Mouse (Mus musculus) forebrain, embryonic 12.5 days (tissue): ENCODE measurements at regions not wholly inside any gene's neighbourhood (a gene's known extent, or its start where the extent isn't known, plus 50 kb on each side); places are given as distances from the start of the nearest gene placed in this dataset.

Experiments
- ATAC-seq: fragments of 200-750 bp; cut with Nextera tagmentation; 2 replicates; pipeline ENCODE4 v1.8.0; 2017; ENCODE audit warnings: moderate TSS enrichment; ENCODE audit not compliant: low FRiP score
- H3K27ac ChIP-seq: fragments of 300-500 bp; sonication (generic); 2 replicates; pipeline ENCODE4 v1.5.1; 2016; ENCODE audit warnings: mild to moderate bottlenecking
- H3K27me3 ChIP-seq: fragments of 300-500 bp; sonication (generic); 2 replicates; pipeline ENCODE4 v1.6.1; 2016; ENCODE audit warnings: mild to moderate bottlenecking
- H3K36me3 ChIP-seq: fragments of 300-500 bp; sonication (generic); replicated peaks from 2 replicates; pipeline ENCODE4 v1.6.1; 2016; ENCODE audit warnings: mild to moderate bottlenecking
- H3K4me1 ChIP-seq: fragments of 300-500 bp; sonication (generic); 2 replicates; pipeline ENCODE4 v1.6.1; 2016
- H3K4me2 ChIP-seq: fragments of 300-500 bp; sonication (generic); 2 replicates; pipeline ENCODE4 v1.6.1; 2016; ENCODE audit warnings: mild to moderate bottlenecking, moderate library complexity
- H3K4me3 ChIP-seq: fragments of 300-500 bp; sonication (generic); replicated peaks from 2 replicates; pipeline ENCODE4 v1.5.1; 2016; ENCODE audit warnings: mild to moderate bottlenecking
- H3K9ac ChIP-seq: fragments of 300-500 bp; sonication (generic); 2 replicates; pipeline ENCODE4 v1.6.1; 2016; ENCODE audit warnings: mild to moderate bottlenecking
- H3K9me3 ChIP-seq: fragments of 300-500 bp; sonication (generic); 2 replicates; pipeline ENCODE4 v1.6.1; 2016
- WGBS: fragments of 180-500 bp; shearing (Covaris S2); methylation state at CpG from one replicate; pipeline ENCODE4 v1.1.7; 2016; 5-methylcytosine and 5-hydroxymethylcytosine counted together

GRCm38 (mm10) chr17:84101652-84102051 is 86.1 kb downstream of the Zfp36l2 start:
- Histone ChIP-seq H3K4me1 (peaks cover 34% of the 10 kb centered on the region), H3K4me2 (no peak overlapping the region), H3K36me3 (no peaks in the 10 kb centered on the region), H3K9ac (no peak overlapping the region), H3K27ac (no peak overlapping the region), H3K9me3 (no peaks in the 10 kb centered on the region), H3K27me3 (no peaks in the 10 kb centered on the region), H3K4me3 (no peak overlapping the region)
- no peak for ATAC-seq
- 79% methylated on average over 1 of the region's 1 CpGs for WGBS

GRCm38 (mm10) chr17:84100523-84100922 is 87.2 kb downstream of the Zfp36l2 start:
- Histone ChIP-seq H3K27me3 (no peaks in the 10 kb centered on the region), H3K9me3 (no peaks in the 10 kb centered on the region), H3K9ac (peak overlapping the region; percentile 18; the same call in 1 of the 2 replicates), H3K36me3 (no peaks in the 10 kb centered on the region), H3K4me2 (no peak overlapping the region), H3K27ac (no peak overlapping the region), H3K4me3 (no peak overlapping the region), H3K4me1 (peaks cover 45% of the 10 kb centered on the region)
- WGBS, result 47% methylated on average over 10 of the region's 10 CpGs
- ATAC-seq, result no peak

GRCm38 (mm10) chr17:84099737-84100136 is 88.0 kb downstream of the Zfp36l2 start:
- H3K4me1 ChIP-seq, result peaks cover 51% of the 10 kb centered on the region
- H3K9ac ChIP-seq, result no peak overlapping the region
- no peak overlapping the region for H3K27ac ChIP-seq
- H3K36me3 ChIP-seq, result no peaks in the 10 kb centered on the region
- no peak for ATAC-seq
- WGBS, result 90% methylated on average over 9 of the region's 9 CpGs
- H3K27me3 ChIP-seq, result no peaks in the 10 kb centered on the region
- H3K4me3 ChIP-seq, result no peak overlapping the region
- H3K9me3 ChIP-seq, result no peaks in the 10 kb centered on the region
- H3K4me2 ChIP-seq, result no peak overlapping the region

GRCm38 (mm10) chr17:84097871-84098430 is 89.8 kb downstream of the Zfp36l2 start:
- WGBS, result 90% methylated on average over 6 of the region's 6 CpGs
- H3K4me3 ChIP-seq, result no peak overlapping the region
- H3K27ac ChIP-seq, result no peak overlapping the region
- H3K27me3 ChIP-seq, result no peaks in the 10 kb centered on the region
- ATAC-seq, result no peak
- no peaks in the 10 kb centered on the region for H3K9me3 ChIP-seq
- no peak overlapping the region for H3K9ac ChIP-seq
- H3K4me1 ChIP-seq, result peaks cover 51% of the 10 kb centered on the region
- no peaks in the 10 kb centered on the region for H3K36me3 ChIP-seq
- H3K4me2 ChIP-seq, result no peak overlapping the region

- no peak for ATAC-seq
- Histone ChIP-seq H3K9me3 (no peaks in the 10 kb centered on the region), H3K4me3 (no peak overlapping the region), H3K9ac (peak overlapping the region; percentile 51; the same call in 1 of the 2 replicates), H3K27ac (peak overlapping the region; percentile 96), H3K27me3 (no peaks in the 10 kb centered on the region), H3K36me3 (no peaks in the 10 kb centered on the region), H3K4me2 (peak overlapping the region; percentile 55; the same call in 1 of the 2 replicates), H3K4me1 (peaks cover 51% of the 10 kb centered on the region)
- WGBS, result 44% methylated on average over 13 of the region's 13 CpGs
Observed at GRCm38 (mm10) chr17:84097286-84097685, 90.5 kb downstream of the Zfp36l2 start.

- Histone ChIP-seq H3K4me1 (peaks cover 51% of the 10 kb centered on the region), H3K27me3 (no peaks in the 10 kb centered on the region), H3K9me3 (no peaks in the 10 kb centered on the region), H3K36me3 (no peaks in the 10 kb centered on the region), H3K4me3 (peak overlapping the region; percentile 28), H3K27ac (peak overlapping the region; percentile 96), H3K4me2 (peak overlapping the region; percentile 55), H3K9ac (peak overlapping the region; percentile 51)
- peak; percentile 92 for ATAC-seq
- 2% methylated on average over 59 of the region's 59 CpGs for WGBS
Observed at GRCm38 (mm10) chr17:84096345-84097260, 91.1 kb downstream of the Zfp36l2 start.

GRCm38 (mm10) chr17:84095829-84096228 is 91.9 kb downstream of the Zfp36l2 start:
- H3K9me3 ChIP-seq, result no peaks in the 10 kb centered on the region
- no peak overlapping the region for H3K4me3 ChIP-seq
- no peaks in the 10 kb centered on the region for H3K36me3 ChIP-seq
- ATAC-seq, result peak; percentile 16
- H3K27ac ChIP-seq, result peak overlapping the region; percentile 96
- H3K4me1 ChIP-seq, result peaks cover 50% of the 10 kb centered on the region
- H3K4me2 ChIP-seq, result peak overlapping the region; percentile 55; the same call in 1 of the 2 replicates
- H3K9ac ChIP-seq, result no peak overlapping the region
- no peaks in the 10 kb centered on the region for H3K27me3 ChIP-seq
- 21% methylated on average over 4 of the region's 4 CpGs for WGBS

- Histone ChIP-seq H3K9me3 (no peaks in the 10 kb centered on the region), H3K4me3 (no peak overlapping the region), H3K27ac (peak overlapping the region; percentile 96), H3K4me2 (no peak overlapping the region), H3K4me1 (peaks cover 42% of the 10 kb centered on the region), H3K36me3 (no peaks in the 10 kb centered on the region), H3K9ac (no peak overlapping the region), H3K27me3 (no peaks in the 10 kb centered on the region)
- WGBS, result 68% methylated on average over 2 of the region's 2 CpGs
- ATAC-seq, result no peak
Observed at GRCm38 (mm10) chr17:84095089-84095488, 92.7 kb downstream of the Zfp36l2 start.

- no peak overlapping the region for H3K9ac ChIP-seq
- H3K27me3 ChIP-seq, result no peaks in the 10 kb centered on the region
- WGBS, result 91% methylated on average over 12 of the region's 12 CpGs
- no peak overlapping the region for H3K27ac ChIP-seq
- no peaks in the 10 kb centered on the region for H3K9me3 ChIP-seq
- H3K36me3 ChIP-seq, result no peaks in the 10 kb centered on the region
- H3K4me1 ChIP-seq, result peaks cover 27% of the 10 kb centered on the region
- H3K4me3 ChIP-seq, result no peak overlapping the region
- no peak overlapping the region for H3K4me2 ChIP-seq
- ATAC-seq, result no peak
Observed at GRCm38 (mm10) chr17:84086394-84086793, 101.4 kb downstream of the Zfp36l2 start.

- H3K4me3 ChIP-seq, result no peak overlapping the region
- no peaks in the 10 kb centered on the region for H3K27me3 ChIP-seq
- peaks cover 27% of the 10 kb centered on the region for H3K4me1 ChIP-seq
- H3K9ac ChIP-seq, result no peak overlapping the region
- H3K36me3 ChIP-seq, result no peaks in the 10 kb centered on the region
- 39% methylated on average over 7 of the region's 7 CpGs for WGBS
- no peak for ATAC-seq
- H3K9me3 ChIP-seq, result no peaks in the 10 kb centered on the region
- H3K27ac ChIP-seq, result no peak overlapping the region
- no peak overlapping the region for H3K4me2 ChIP-seq
Observed at GRCm38 (mm10) chr17:84085721-84086120, 102.0 kb downstream of the Zfp36l2 start.

GRCm38 (mm10) chr17:84085232-84085631 is 102.5 kb downstream of the Zfp36l2 start:
- Histone ChIP-seq H3K4me1 (peaks cover 27% of the 10 kb centered on the region), H3K27ac (no peak overlapping the region; the same call in 1 of the 2 replicates), H3K4me3 (no peak overlapping the region), H3K36me3 (no peaks in the 10 kb centered on the region), H3K4me2 (no peak overlapping the region), H3K9ac (no peak overlapping the region), H3K27me3 (no peaks in the 10 kb centered on the region), H3K9me3 (no peaks in the 10 kb centered on the region)
- no peak for ATAC-seq
- 82% methylated on average over 10 of the region's 10 CpGs for WGBS

- Histone ChIP-seq H3K4me2 (no peak overlapping the region), H3K9me3 (no peaks in the 10 kb centered on the region), H3K4me3 (no peak overlapping the region), H3K4me1 (peaks cover 27% of the 10 kb centered on the region), H3K36me3 (no peaks in the 10 kb centered on the region), H3K9ac (no peak overlapping the region), H3K27ac (no peak overlapping the region), H3K27me3 (no peaks in the 10 kb centered on the region)
- WGBS, result 75% methylated on average over 16 of the region's 16 CpGs
- ATAC-seq, result no peak
Observed at GRCm38 (mm10) chr17:84083307-84084263, 104.2 kb downstream of the Zfp36l2 start.
